ENCODE assay signal across 9 mouse cellular contexts in genomic region chr7:80060012-80060778, GRCm38 (mm10). TPM values are rescaled to one million over a fixed set of nuclear protein-coding genes. Genes with fewer than 3 reads are reported as not detected.
DNase-seq lines count a peak whose midpoint lies in the region; ATAC-seq lines count a peak whose summit lies in the region.
"Had no signal": no experiment of that assay in that cellular context is flagged by ENCODE, and none has a peak within 500 bp of the region (broad histone marks: within the 10 kb centered on the region; RNA-seq: fewer than 3 reads in every experiment).

No protein-coding gene starts in this region.

- ATAC-seq in liver, embryonic 15.5 days (ENCODE audit: insufficient read depth): no peak
- ATAC-seq in liver, embryonic 12.5 days: no peak
- no peak for ATAC-seq in kidney, embryonic 14.5 days (ENCODE audit: low FRiP score, low TSS enrichment)
- ATAC-seq in stomach, embryonic 15.5 days (ENCODE audit: insufficient read depth, low FRiP score, low read depth): no peak

- no peak overlapping the region for H3K4me3 ChIP-seq in liver, embryonic 15.5 days (replicated peaks)
- H3K4me3 ChIP-seq in liver, embryonic 12.5 days: no peak overlapping the region
- no peak overlapping the region for H3K4me3 ChIP-seq in heart, embryonic 10.5 days
- no peak overlapping the region for H3K4me3 ChIP-seq in kidney, embryonic 14.5 days (ENCODE audit: low read length)
- H3K4me3 ChIP-seq in stomach, embryonic 15.5 days (replicated peaks): no peak overlapping the region

- H3K36me3 ChIP-seq in liver, embryonic 15.5 days (replicated peaks): no peaks in the 10 kb centered on the region
- H3K36me3 ChIP-seq in liver, embryonic 12.5 days: no peaks in the 10 kb centered on the region
- H3K36me3 ChIP-seq in heart, embryonic 10.5 days: 0 out of 2 replicates have a peak, but pooled peaks cover 4% of the 10 kb centered on the region
- H3K36me3 ChIP-seq in kidney, embryonic 14.5 days (ENCODE audit: control insufficient read depth, insufficient read depth, low read length): no peaks in the 10 kb centered on the region
- H3K36me3 ChIP-seq in stomach, embryonic 15.5 days: no peaks in the 10 kb centered on the region

- H3K4me1 ChIP-seq in liver, embryonic 15.5 days (replicated peaks): peaks cover 72% of the 10 kb centered on the region
- peaks cover 81% of the 10 kb centered on the region for H3K4me1 ChIP-seq in liver, embryonic 12.5 days
- H3K4me1 ChIP-seq in heart, embryonic 10.5 days: peaks cover 85% of the 10 kb centered on the region
- peaks cover 39% of the 10 kb centered on the region for H3K4me1 ChIP-seq in kidney, embryonic 14.5 days (ENCODE audit: control insufficient read depth, insufficient read depth, low read length)
- peaks cover 51% of the 10 kb centered on the region for H3K4me1 ChIP-seq in stomach, embryonic 15.5 days

- 61% methylated on average over 10 of the region's 10 CpGs for WGBS in liver, embryonic 15.5 days (ENCODE audit: insufficient replicate concordance)
- WGBS in liver, embryonic 12.5 days (ENCODE audit: insufficient replicate concordance): 65% methylated on average over 10 of the region's 10 CpGs
- WGBS in heart, embryonic 10.5 days: 50% methylated on average over 10 of the region's 10 CpGs
- WGBS in kidney, embryonic 14.5 days: 67% methylated on average over 10 of the region's 10 CpGs
- 80% methylated on average over 10 of the region's 10 CpGs for WGBS in stomach, embryonic 15.5 days

- H3K9me3 ChIP-seq in liver, embryonic 15.5 days (replicated peaks): no peaks in the 10 kb centered on the region
- H3K9me3 ChIP-seq in liver, embryonic 12.5 days (replicated peaks): no peaks in the 10 kb centered on the region
- H3K9me3 ChIP-seq in heart, embryonic 10.5 days: no peaks in the 10 kb centered on the region
- no peaks in the 10 kb centered on the region for H3K9me3 ChIP-seq in kidney, embryonic 14.5 days (ENCODE audit: control insufficient read depth, low read length)
- H3K9me3 ChIP-seq in stomach, embryonic 15.5 days: no peaks in the 10 kb centered on the region

- H3K9ac ChIP-seq in liver, embryonic 15.5 days: no peak overlapping the region
- no peak overlapping the region for H3K9ac ChIP-seq in liver, embryonic 12.5 days
- H3K9ac ChIP-seq in kidney, embryonic 14.5 days (ENCODE audit: low read depth, low read length): no peak overlapping the region
- no peak overlapping the region for H3K9ac ChIP-seq in stomach, embryonic 15.5 days

- H3K27ac ChIP-seq in liver, embryonic 15.5 days (replicated peaks): 0 out of 2 replicates have a peak overlapping the region, but pooled peaks have one; percentile 20
- H3K27ac ChIP-seq in liver, embryonic 12.5 days: no peak overlapping the region; the same call in 1 of the 2 replicates
- peak overlapping the region; percentile 89 for H3K27ac ChIP-seq in heart, embryonic 10.5 days
- H3K27ac ChIP-seq in kidney, embryonic 14.5 days (ENCODE audit: low read depth, low read length): peak overlapping the region; percentile 69; the same call in 1 of the 2 replicates
- H3K27ac ChIP-seq in stomach, embryonic 15.5 days: peak overlapping the region; percentile 87; the same call in 1 of the 2 replicates

- H3K4me2 ChIP-seq in liver, embryonic 15.5 days: no peak overlapping the region
- H3K4me2 ChIP-seq in liver, embryonic 12.5 days: no peak overlapping the region
- no peak overlapping the region for H3K4me2 ChIP-seq in kidney, embryonic 14.5 days (replicated peaks; ENCODE audit: low read depth, low read length)
- H3K4me2 ChIP-seq in stomach, embryonic 15.5 days: no peak overlapping the region
- H3K4me2 ChIP-seq: midbrain, embryonic 11.5 days had no signal

- H3K27me3 ChIP-seq in liver, embryonic 15.5 days: no peaks in the 10 kb centered on the region
- H3K27me3 ChIP-seq in liver, embryonic 12.5 days (replicated peaks): no peaks in the 10 kb centered on the region
- no peaks in the 10 kb centered on the region for H3K27me3 ChIP-seq in heart, embryonic 10.5 days (ENCODE audit: insufficient read depth, poor library complexity, severe bottlenecking)
- H3K27me3 ChIP-seq in kidney, embryonic 14.5 days (ENCODE audit: control insufficient read depth, insufficient read depth, low read length): no peaks in the 10 kb centered on the region
- no peaks in the 10 kb centered on the region for H3K27me3 ChIP-seq in stomach, embryonic 15.5 days (replicated peaks)

- no peak for DNase-seq in heart, embryonic 10.5 days (ENCODE audit: low spot score)
- no peak for DNase-seq in layer of hippocampus, postnatal 14 days (ENCODE audit: low spot score in 2 of 2)
- no peak for DNase-seq in layer of hippocampus, postnatal 25 days (ENCODE audit: extremely low spot score in 1 of 2, low spot score in 1 of 2)
- DNase-seq: adrenal gland, postnatal 14 days had no signal

RNA-seq across cellular contexts. Expression of gene Zfp710, which starts 35.6 kb away (rescaled TPM):
- polyA plus RNA-seq in liver, embryonic 15.5 days (2015; fragmentation: Nextera tagmentation; extraction: Ambion mirVana): 5.6 and 7.4 TPM in 2 replicates
- 7.2 and 8.9 TPM in 2 replicates for polyA plus RNA-seq in liver, embryonic 12.5 days (2016; fragmentation: Nextera tagmentation; extraction: Ambion mirVana)
- polyA plus RNA-seq in heart, embryonic 10.5 days (2016; fragmentation: Nextera tagmentation; extraction: Ambion mirVana): 14.8 and 20.8 TPM in 2 replicates
- 23.6 and 25.7 TPM in 2 replicates for polyA plus RNA-seq in kidney, embryonic 14.5 days (2014; fragmentation: Nextera tagmentation; extraction: Ambion mirVana)
- polyA plus RNA-seq in stomach, embryonic 15.5 days (2015; fragmentation: Nextera tagmentation; extraction: Ambion mirVana): 14.9 and 15.8 TPM in 2 replicates
- total RNA-seq in layer of hippocampus, postnatal 14 days (2021): 10 to 100 TPM; 17.5 to 18.0 TPM
- 10 to 100 TPM; 20.9 to 22.9 TPM for total RNA-seq in layer of hippocampus, postnatal 25 days (2021)

RNA-seq across cellular contexts. Expression of gene Idh2, which starts 55.0 kb away (rescaled TPM):
- polyA plus RNA-seq in liver, embryonic 15.5 days (2015; fragmentation: Nextera tagmentation; extraction: Ambion mirVana): 175 and 206 TPM in 2 replicates
- polyA plus RNA-seq in liver, embryonic 12.5 days (2016; fragmentation: Nextera tagmentation; extraction: Ambion mirVana): 158 and 160 TPM in 2 replicates
- polyA plus RNA-seq in heart, embryonic 10.5 days (2016; fragmentation: Nextera tagmentation; extraction: Ambion mirVana): 830 and 1,266 TPM in 2 replicates
- polyA plus RNA-seq in kidney, embryonic 14.5 days (2014; fragmentation: Nextera tagmentation; extraction: Ambion mirVana): 549 and 658 TPM in 2 replicates
- polyA plus RNA-seq in stomach, embryonic 15.5 days (2015; fragmentation: Nextera tagmentation; extraction: Ambion mirVana): 595 and 631 TPM in 2 replicates
- total RNA-seq in layer of hippocampus, postnatal 14 days (2021): 10 to 100 TPM; 70.9 to 75.8 TPM
- 10 to 100 TPM; 62.2 to 67.0 TPM for total RNA-seq in layer of hippocampus, postnatal 25 days (2021)
